13 mouse cellular contexts compared by ENCODE assay signal in genomic region chr5:123270917-123271316, GRCm38 (mm10).
"Had no signal": no experiment of that assay in that cellular context is flagged by ENCODE, and none has a peak within 500 bp of the region (broad histone marks: within the 10 kb centered on the region; RNA-seq: fewer than 3 reads in every experiment).

No protein-coding gene starts in this region.

- H3K4me1 ChIP-seq: liver, embryonic 12.5 days; neural tube, embryonic 12.5 days had no signal

- H3K27me3 ChIP-seq: limb, embryonic 15.5 days; liver, embryonic 12.5 days; midbrain, embryonic 12.5 days; neural tube, embryonic 12.5 days had no signal

- H3K4me3 ChIP-seq: limb, embryonic 15.5 days; liver, embryonic 12.5 days; megakaryocyte, embryonic 14.5 days; midbrain, embryonic 12.5 days; neural tube, embryonic 12.5 days had no signal

- H3K36me3 ChIP-seq: limb, embryonic 15.5 days; liver, embryonic 12.5 days; midbrain, embryonic 12.5 days; neural tube, embryonic 12.5 days had no signal

- H3K9ac ChIP-seq: limb, embryonic 15.5 days; liver, embryonic 12.5 days; lung, embryonic 14.5 days; midbrain, embryonic 12.5 days; neural tube, embryonic 12.5 days had no signal

- H3K9me3 ChIP-seq: limb, embryonic 15.5 days; liver, embryonic 12.5 days; midbrain, embryonic 12.5 days; neural tube, embryonic 12.5 days had no signal

- H3K27ac ChIP-seq: limb, embryonic 15.5 days; liver, embryonic 12.5 days; macrophage; midbrain, embryonic 12.5 days; neural tube, embryonic 12.5 days had no signal

- H3K4me2 ChIP-seq: limb, embryonic 15.5 days; liver, embryonic 12.5 days; lung, embryonic 14.5 days; midbrain, embryonic 12.5 days; neural tube, embryonic 12.5 days had no signal

- ATAC-seq: liver, embryonic 12.5 days had no signal

- DNase-seq: kidney, adult 11 months; kidney, adult 9 months; left cerebral cortex, postnatal 4 days; lung, embryonic 14.5 days; lung, postnatal 10 days; right cerebral cortex, postnatal 14 days; thymus, postnatal 36 days had no signal
